In genomic region chrX:43397957-43398356, GRCm38 (mm10) we compare ENCODE assay signal across 20 mouse cellular contexts. TPM values are rescaled to one million over a fixed set of nuclear protein-coding genes. Genes with fewer than 3 reads are reported as not detected.
"Had no signal": no experiment of that assay in that cellular context is flagged by ENCODE, and none has a peak within 500 bp of the region (broad histone marks: within the 10 kb centered on the region; RNA-seq: fewer than 3 reads in every experiment).

No protein-coding gene starts in this region.

- H3K9ac ChIP-seq: liver, embryonic 15.5 days; liver, postnatal 0 days; lung, embryonic 15.5 days; midbrain, embryonic 13.5 days; midbrain, embryonic 15.5 days; neural tube, embryonic 12.5 days; stomach, embryonic 15.5 days had no signal

- DNase-seq: liver, postnatal 0 days; lung, adult 2 months; lung, postnatal 14 days; lung, postnatal 36 days; right cerebral cortex, postnatal 14 days; thymus, adult 18-20 months; thymus, postnatal 14 days; thymus, postnatal 36 days had no signal

- H3K36me3 ChIP-seq: liver, embryonic 15.5 days; lung, embryonic 15.5 days; midbrain, embryonic 13.5 days; midbrain, embryonic 15.5 days; neural tube, embryonic 12.5 days; stomach, embryonic 15.5 days had no signal

- H3K27me3 ChIP-seq: liver, embryonic 15.5 days; lung, embryonic 15.5 days; megakaryocyte, embryonic 14.5 days; midbrain, embryonic 13.5 days; midbrain, embryonic 15.5 days; neural tube, embryonic 12.5 days; stomach, embryonic 15.5 days had no signal

- H3K4me3 ChIP-seq: liver, embryonic 15.5 days; lung, embryonic 15.5 days; megakaryocyte, embryonic 14.5 days; midbrain, embryonic 13.5 days; midbrain, embryonic 15.5 days; neural tube, embryonic 12.5 days; stomach, embryonic 15.5 days had no signal

- H3K4me1 ChIP-seq: liver, embryonic 15.5 days; lung, embryonic 15.5 days; megakaryocyte, embryonic 14.5 days; midbrain, embryonic 13.5 days; midbrain, embryonic 15.5 days; neural tube, embryonic 12.5 days; stomach, embryonic 15.5 days had no signal

- H3K27ac ChIP-seq: liver, embryonic 15.5 days; lung, embryonic 15.5 days; macrophage; midbrain, embryonic 13.5 days; midbrain, embryonic 15.5 days; neural tube, embryonic 12.5 days; stomach, embryonic 15.5 days; stomach, postnatal 0 days had no signal

- H3K4me2 ChIP-seq: liver, embryonic 15.5 days; lung, embryonic 15.5 days; midbrain, embryonic 11.5 days; midbrain, embryonic 13.5 days; midbrain, embryonic 15.5 days; neural tube, embryonic 12.5 days; stomach, embryonic 15.5 days had no signal

- H3K9me3 ChIP-seq: liver, embryonic 15.5 days; lung, embryonic 15.5 days; megakaryocyte, embryonic 14.5 days; midbrain, embryonic 13.5 days; midbrain, embryonic 15.5 days; neural tube, embryonic 12.5 days; stomach, embryonic 15.5 days had no signal

- ATAC-seq: liver, postnatal 0 days; lung, postnatal 0 days; midbrain, embryonic 13.5 days; midbrain, embryonic 15.5 days had no signal

RNA-seq across cellular contexts. Expression of gene Tenm1, which starts 31.0 kb away (rescaled TPM):
- polyA plus RNA-seq: liver, postnatal 0 days; lung, adult 2 months; lung, postnatal 0 days; macrophage; spleen, adult 2 months had no signal
